Mouse (Mus musculus) limb, embryonic 14.5 days (tissue): ENCODE measurements around the gene Etnk1. TPM values are rescaled to one million over a fixed set of nuclear protein-coding genes. Genes with fewer than 3 reads are reported as not detected.

ENCODE experiments used
- ATAC-seq: fragments of 200-750 bp; cut with Nextera tagmentation; 2 replicates; pipeline ENCODE4 v1.8.0; 2017; ENCODE audit warnings: low read depth, moderate number of reproducible peaks, moderate TSS enrichment; ENCODE audit not compliant: low FRiP score
- DNase-seq: peaks from one replicate; pipeline ENCODE4 v3.0.0-alpha.2; 2015; ENCODE audit warnings: low spot score
- H3K27ac ChIP-seq: fragments of 300-500 bp; sonication (generic); replicated peaks from 2 replicates; pipeline ENCODE4 v1.5.1; 2014; ENCODE audit warnings: low read depth, mild to moderate bottlenecking, low read length, moderate library complexity, mixed read lengths
- H3K27me3 ChIP-seq: fragments of 300-500 bp; sonication (generic); 2 replicates; pipeline ENCODE4 v1.6.1; 2014; ENCODE audit warnings: low read length, mixed read lengths; ENCODE audit not compliant: control insufficient read depth, insufficient read depth
- H3K36me3 ChIP-seq: fragments of 300-500 bp; sonication (generic); 2 replicates; pipeline ENCODE4 v1.6.1; 2014; ENCODE audit warnings: mild to moderate bottlenecking, low read length, moderate library complexity, mixed read lengths; ENCODE audit not compliant: control insufficient read depth, insufficient read depth
- H3K4me1 ChIP-seq: fragments of 300-500 bp; sonication (generic); 2 replicates; pipeline ENCODE4 v1.6.1; 2014; ENCODE audit warnings: antibody characterized with exemption, low read length, mixed read lengths; ENCODE audit not compliant: control insufficient read depth, insufficient read depth
- H3K4me2 ChIP-seq: fragments of 300-500 bp; sonication (generic); replicated peaks from 2 replicates; pipeline ENCODE4 v1.6.1; 2014; ENCODE audit warnings: low read depth, mild to moderate bottlenecking, low read length, moderate library complexity; ENCODE audit not compliant: severe bottlenecking
- H3K4me3 ChIP-seq: fragments of 300-500 bp; sonication (generic); replicated peaks from 2 replicates; pipeline ENCODE4 v1.5.1; 2014; ENCODE audit warnings: low read length
- H3K9ac ChIP-seq: fragments of 300-500 bp; sonication (generic); 2 replicates; pipeline ENCODE4 v1.6.1; 2014; ENCODE audit warnings: mild to moderate bottlenecking, low read depth, low read length, moderate library complexity; ENCODE audit not compliant: severe bottlenecking
- H3K9me3 ChIP-seq: fragments of 300-500 bp; sonication (generic); 2 replicates; pipeline ENCODE4 v1.6.1; 2016; ENCODE audit warnings: low read length; ENCODE audit not compliant: control insufficient read depth
- POLR2A ChIP-seq: fragments of 200-500 bp; IDR thresholded peaks from 2 replicates; pipeline ENCODE4 v1.8.0; 2012; ENCODE audit warnings: inconsistent platforms, mild to moderate bottlenecking, moderate library complexity, borderline replicate concordance; ENCODE audit not compliant: insufficient read depth, insufficient read length; ENCODE audit errors: extremely low read depth
- whole genome bisulfite sequencing: fragments of 180-500 bp; shearing (Covaris S2); extraction: QIAGEN DNeasy Blood & Tissue Kit; methylation state at CpG from one replicate; pipeline ENCODE4 v1.1.7; 2014; 5-methylcytosine and 5-hydroxymethylcytosine counted together
- polyA plus RNA-seq, 2 experiments: library from polyadenylated mRNA; depleted of rRNA in 1 of 2; stranded (reverse) in 1 of 2; unstranded in 1 of 2; fragments of >200 nt; fragmentation: Nextera tagmentation in 1 of 2; extraction: Ambion mirVana in 1 of 2; gene quantifications; 2 replicates each; pipeline versions ENCODE4 v1.2.1 to v1.2.3; 2012 to 2014

Gene Etnk1
- polyA plus RNA-seq, 2 experiments, result 22.0 to 72.9 TPM

DNA sequence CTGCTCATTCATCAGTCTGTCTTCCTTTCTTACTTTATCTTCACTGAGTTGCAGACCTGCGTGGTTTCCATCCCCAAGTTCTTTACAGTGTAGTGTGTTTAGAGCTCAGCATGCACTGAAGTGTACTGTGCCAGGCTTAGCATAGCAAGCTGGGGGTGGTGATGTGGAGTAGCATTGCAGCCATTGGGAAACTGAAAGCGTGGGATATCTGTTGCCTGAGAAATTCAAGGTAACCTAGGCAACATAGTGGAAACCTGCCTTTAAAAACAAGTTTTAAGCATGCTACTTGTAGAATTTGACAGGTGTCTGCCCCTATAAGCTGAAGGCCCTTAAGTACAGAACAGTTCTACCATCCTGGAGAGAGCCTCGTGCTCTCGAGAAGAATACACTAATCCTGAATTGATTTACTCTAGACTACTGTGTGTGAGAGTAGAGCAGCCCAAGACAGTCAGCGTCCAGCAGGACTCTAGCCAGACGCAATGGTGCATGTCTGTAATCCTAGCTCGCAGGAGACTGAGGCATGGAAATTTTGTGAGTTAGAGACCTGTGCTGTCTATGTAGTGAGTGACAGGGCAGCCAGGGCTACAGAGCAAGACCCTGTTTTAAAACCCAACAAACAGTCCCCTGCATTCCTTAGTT lies 23.9 kb downstream of the Etnk1 start:
- peaks cover 22% of the 10 kb centered on the region for H3K36me3 ChIP-seq
- H3K4me2 ChIP-seq, result no peak overlapping the region
- no peak overlapping the region for H3K27ac ChIP-seq
- peaks cover 15% of the 10 kb centered on the region for H3K4me1 ChIP-seq
- DNase-seq, result no peak
- no peak overlapping the region for H3K4me3 ChIP-seq
- TF ChIP-seq POLR2A, result no peak
- ATAC-seq, result no peak
- no peaks in the 10 kb centered on the region for H3K27me3 ChIP-seq
- no peak overlapping the region for H3K9ac ChIP-seq
- no peaks in the 10 kb centered on the region for H3K9me3 ChIP-seq
- WGBS, result 63% methylated on average over 7 of the region's 7 CpGs

DNA sequence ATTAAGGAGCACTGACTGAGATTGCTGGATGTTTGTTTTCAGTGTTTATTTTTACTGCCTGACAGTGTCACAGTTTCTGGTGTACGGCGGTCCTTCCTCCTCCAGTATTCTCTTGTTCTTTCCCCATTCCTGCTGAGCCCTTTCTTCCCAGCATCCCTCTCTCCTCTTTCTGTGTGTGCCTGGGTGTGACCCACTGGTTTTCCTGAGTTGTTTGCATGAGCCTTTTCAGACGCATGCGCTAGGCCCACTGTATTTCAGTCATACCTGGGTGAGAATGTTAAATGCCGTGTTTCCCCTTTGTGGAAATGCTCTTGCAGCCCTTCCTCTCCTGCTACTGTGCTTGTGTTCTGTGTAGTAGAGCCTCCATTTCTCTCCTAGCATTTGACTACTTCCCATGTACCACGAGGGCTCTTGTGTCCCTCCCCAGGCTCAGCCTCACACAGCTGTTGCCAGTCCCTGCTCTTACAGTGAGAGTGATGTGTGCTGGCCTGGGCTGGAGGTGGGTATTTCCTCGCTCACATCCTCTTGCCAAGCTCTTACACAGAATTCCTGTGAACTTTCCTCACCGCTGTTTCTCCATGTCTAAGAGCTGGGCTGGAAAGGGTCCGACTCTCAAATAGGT lies 24.6 kb downstream of the Etnk1 start:
- ATAC-seq (no peak), DNase-seq (no peak)
- Histone ChIP-seq H3K4me1 (peaks cover 15% of the 10 kb centered on the region), H3K27ac (no peak overlapping the region), H3K36me3 (peaks cover 25% of the 10 kb centered on the region), H3K9me3 (no peaks in the 10 kb centered on the region), H3K27me3 (no peaks in the 10 kb centered on the region), H3K9ac (no peak overlapping the region), H3K4me3 (no peak overlapping the region), H3K4me2 (no peak overlapping the region)
- TF ChIP-seq POLR2A, result no peak
- WGBS, result 68% methylated on average over 9 of the region's 9 CpGs

- ATAC-seq, result no peak
- H3K36me3 ChIP-seq, result peaks cover 33% of the 10 kb centered on the region
- peaks cover 15% of the 10 kb centered on the region for H3K4me1 ChIP-seq
- H3K4me2 ChIP-seq, result no peak overlapping the region
- DNase-seq, result peak; percentile 27
- no peak overlapping the region for H3K4me3 ChIP-seq
- 26% methylated on average over 8 of the region's 8 CpGs for WGBS
- no peak overlapping the region for H3K27ac ChIP-seq
- no peaks in the 10 kb centered on the region for H3K9me3 ChIP-seq
- TF ChIP-seq POLR2A, result no peak
- H3K9ac ChIP-seq, result no peak overlapping the region
- H3K27me3 ChIP-seq, result no peaks in the 10 kb centered on the region
Observed at GRCm38 (mm10) chr6:143192709-143193108, 25.7 kb downstream of the Etnk1 start.

DNA sequence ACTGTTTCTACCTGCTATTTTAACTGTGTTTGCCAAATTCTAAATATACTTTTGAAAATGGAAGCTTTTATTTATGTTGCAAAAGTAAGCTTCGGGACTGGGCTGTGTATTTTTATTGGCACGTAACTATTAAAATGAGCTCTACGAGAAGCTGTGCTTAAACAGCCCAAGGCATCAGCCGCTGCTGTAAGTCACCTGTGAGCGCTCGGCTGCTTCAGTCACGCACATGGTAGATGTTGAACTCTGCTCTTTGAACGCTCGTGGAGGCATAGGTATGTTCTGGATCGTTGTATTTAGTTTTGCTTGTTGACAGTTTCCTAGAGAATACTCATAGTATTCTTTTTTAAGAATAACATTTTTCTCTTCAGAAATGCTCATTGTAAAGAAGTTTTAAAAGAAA lies 26.1 kb downstream of the Etnk1 start:
- H3K27me3 ChIP-seq, result no peaks in the 10 kb centered on the region
- 19% methylated on average over 10 of the region's 10 CpGs for WGBS
- DNase-seq (peak; percentile 48), ATAC-seq (no peak)
- TF ChIP-seq POLR2A, result no peak
- no peaks in the 10 kb centered on the region for H3K9me3 ChIP-seq
- no peak overlapping the region for H3K9ac ChIP-seq
- H3K36me3 ChIP-seq, result peaks cover 38% of the 10 kb centered on the region
- H3K4me3 ChIP-seq, result no peak overlapping the region
- H3K4me1 ChIP-seq, result peaks cover 15% of the 10 kb centered on the region
- no peak overlapping the region for H3K4me2 ChIP-seq
- H3K27ac ChIP-seq, result no peak overlapping the region

GRCm38 (mm10) chr6:143193641-143194040 lies 26.6 kb downstream of the Etnk1 start:
- Histone ChIP-seq H3K4me1 (peaks cover 15% of the 10 kb centered on the region), H3K27me3 (no peaks in the 10 kb centered on the region), H3K4me2 (no peak overlapping the region), H3K27ac (no peak overlapping the region), H3K36me3 (peaks cover 43% of the 10 kb centered on the region), H3K9ac (no peak overlapping the region), H3K4me3 (no peak overlapping the region), H3K9me3 (no peaks in the 10 kb centered on the region)
- ATAC-seq, result no peak
- no peak for TF ChIP-seq POLR2A
- WGBS, result 86% methylated on average over 6 of the region's 6 CpGs
- no peak for DNase-seq
